Mouse (Mus musculus): Measurements from ENCODE around the gene Dnah10.
"Not testable (repeated sequence)": the region's sequence is repeated elsewhere in the genome, so short reads cannot be mapped to it uniquely, and the experiment has no call there.

Gene Dnah10

DNA sequence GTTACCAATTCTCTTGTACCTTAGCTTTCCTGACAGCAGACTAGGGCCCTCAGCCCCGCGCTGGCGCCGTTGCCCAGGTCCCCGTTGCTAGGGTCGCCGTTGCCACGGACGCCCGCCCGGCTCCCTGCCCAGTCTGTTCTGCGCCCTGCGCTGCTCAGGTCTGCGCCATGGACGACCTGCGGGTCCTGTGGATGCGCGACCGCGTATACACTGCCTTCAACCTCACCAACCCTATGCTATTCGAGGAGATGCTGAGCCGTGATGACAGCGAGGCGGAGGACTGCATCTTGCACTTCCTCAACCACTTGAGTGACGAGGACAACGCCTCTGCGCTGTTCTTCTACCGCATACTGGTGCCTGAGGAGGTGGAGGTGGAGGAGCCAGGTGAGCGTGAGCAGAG is at the start of gene Dnah10:
Gene Dnah10, plus strand, starts transcription at position 89 of the 400 bp plus-strand sequence.
- no peak for DNase-seq (ENCODE audit: low spot score in 2 of 2)

- DNase-seq (ENCODE audit: low spot score in 2 of 2), result no peak
Measured at GRCm38 (mm10) chr5:124713741-124714140, 11.1 kb upstream of the Dnah10 start.

DNA sequence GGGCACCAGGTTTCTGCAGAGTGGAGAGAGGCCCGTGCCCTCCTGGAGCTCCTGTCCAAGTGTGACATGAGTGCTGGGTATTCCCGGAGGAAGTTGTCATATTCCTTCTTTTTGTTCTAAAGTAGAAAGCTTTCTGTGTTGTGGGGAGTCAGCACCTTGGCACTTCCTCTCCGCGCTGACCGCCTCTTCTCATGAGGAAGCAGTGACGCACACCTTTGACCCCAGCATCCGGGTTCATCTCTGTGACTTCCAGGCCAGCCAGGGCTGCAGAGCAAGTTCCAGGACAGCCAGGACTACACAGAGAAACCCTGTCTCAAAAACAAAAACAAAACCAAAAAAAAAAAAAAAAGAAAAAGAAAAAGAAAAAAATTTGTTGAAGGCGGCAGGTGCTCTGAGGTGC is 9.8 kb upstream of the Dnah10 start:
- DNase-seq (ENCODE audit: low spot score in 2 of 2), result no peak

- no peak for DNase-seq (ENCODE audit: low spot score in 2 of 2)
Measured at GRCm38 (mm10) chr5:124717969-124718368, 6.9 kb upstream of the Dnah10 start.

DNA sequence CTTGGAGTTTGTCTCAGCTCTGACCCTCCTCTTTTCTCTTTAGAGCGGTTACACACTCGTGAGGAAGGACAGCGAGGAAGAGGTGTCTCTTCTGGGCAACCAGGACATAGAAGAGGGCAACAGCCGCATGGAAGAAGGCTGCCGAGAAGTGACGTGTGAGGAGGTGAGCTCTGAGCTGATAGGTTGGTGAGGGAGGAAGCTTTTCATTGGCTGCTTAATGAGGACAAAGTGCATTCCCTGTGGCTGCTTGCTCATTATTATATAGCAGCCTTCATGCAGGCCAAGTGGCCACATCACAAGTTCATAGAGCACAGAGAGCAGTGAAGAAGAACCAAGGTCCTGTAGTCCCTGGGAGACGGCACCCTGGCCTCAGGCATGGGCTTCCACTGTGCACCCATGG is 6.5 kb upstream of the Dnah10 start:
- DNase-seq (ENCODE audit: low spot score in 2 of 2), result no peak

DNA sequence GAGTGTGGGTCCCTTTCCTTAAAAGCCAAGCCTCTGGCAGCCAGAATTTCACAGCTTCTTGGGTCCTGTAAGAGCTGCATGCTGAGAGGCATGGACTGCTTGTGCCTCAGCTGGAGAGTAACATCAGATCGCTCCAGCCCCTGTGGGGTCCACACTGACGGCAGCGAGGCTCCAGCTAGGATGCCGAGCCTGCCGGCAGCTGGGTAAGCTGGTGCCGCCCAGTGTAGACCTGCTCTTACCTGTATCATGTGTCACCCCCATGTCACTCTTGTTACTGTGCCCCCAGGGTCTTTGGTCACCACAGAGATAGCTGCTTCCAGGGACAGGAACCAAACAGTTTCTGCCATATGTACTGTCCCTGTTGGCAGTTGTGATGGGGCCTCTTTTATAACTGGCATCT is 1.8 kb upstream of the Dnah10 start:
- DNase-seq (ENCODE audit: low spot score in 2 of 2), result no peak

- no peak for DNase-seq (ENCODE audit: low spot score in 2 of 2)
Measured at GRCm38 (mm10) chr5:124729662-124730206, 4.8 kb downstream of the Dnah10 start.

DNA sequence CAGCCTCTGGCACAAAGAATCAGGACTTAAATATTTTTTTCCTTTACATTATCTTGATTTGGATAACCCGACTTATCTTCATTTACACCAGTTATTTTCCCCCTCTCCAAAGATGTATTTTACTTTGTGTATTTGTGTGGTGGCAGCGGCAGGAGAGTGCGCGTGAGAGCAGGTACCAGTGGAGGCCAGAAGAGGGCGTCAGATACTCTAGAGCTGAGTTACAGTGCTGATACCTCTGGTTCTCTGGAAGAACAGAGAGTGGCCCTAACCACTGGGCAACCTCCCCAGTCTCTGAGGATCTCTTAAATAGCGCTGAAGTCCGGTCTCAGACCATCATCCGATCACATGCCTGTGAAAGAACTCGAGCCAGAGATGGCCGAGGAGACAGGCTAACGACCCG is 9.1 kb downstream of the Dnah10 start:
- DNase-seq (ENCODE audit: low spot score in 2 of 2), result no peak

- no peak for DNase-seq (ENCODE audit: low spot score in 2 of 2)
Measured at GRCm38 (mm10) chr5:124741898-124742599, 17.2 kb downstream of the Dnah10 start.

DNA sequence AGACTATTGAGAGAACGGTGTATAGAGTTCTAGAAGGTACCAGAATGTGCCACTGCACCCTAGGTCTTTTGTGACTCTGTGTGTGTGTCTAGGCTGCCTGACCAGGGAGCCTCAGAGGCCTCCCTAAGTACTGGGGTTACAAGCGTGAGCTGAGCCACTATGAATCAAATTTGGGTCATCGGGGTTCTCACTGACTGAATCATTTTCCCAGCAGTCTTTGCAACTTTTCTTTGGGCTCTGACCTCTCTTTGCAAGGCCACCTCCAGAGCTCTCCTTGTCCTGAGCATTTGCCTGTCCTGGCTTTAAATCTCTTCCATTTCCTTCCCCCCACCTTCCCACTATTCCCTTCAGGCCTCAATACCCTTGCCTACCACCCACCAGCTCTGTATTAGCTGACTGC is 19.0 kb downstream of the Dnah10 start:
- no peak for DNase-seq (ENCODE audit: low spot score in 2 of 2)

GRCm38 (mm10) chr5:124746220-124746619 is 21.3 kb downstream of the Dnah10 start:
- no peak for DNase-seq (ENCODE audit: low spot score in 2 of 2)

GRCm38 (mm10) chr5:124748296-124748695 is 23.4 kb downstream of the Dnah10 start:
- no peak for DNase-seq (ENCODE audit: low spot score in 2 of 2)

DNA sequence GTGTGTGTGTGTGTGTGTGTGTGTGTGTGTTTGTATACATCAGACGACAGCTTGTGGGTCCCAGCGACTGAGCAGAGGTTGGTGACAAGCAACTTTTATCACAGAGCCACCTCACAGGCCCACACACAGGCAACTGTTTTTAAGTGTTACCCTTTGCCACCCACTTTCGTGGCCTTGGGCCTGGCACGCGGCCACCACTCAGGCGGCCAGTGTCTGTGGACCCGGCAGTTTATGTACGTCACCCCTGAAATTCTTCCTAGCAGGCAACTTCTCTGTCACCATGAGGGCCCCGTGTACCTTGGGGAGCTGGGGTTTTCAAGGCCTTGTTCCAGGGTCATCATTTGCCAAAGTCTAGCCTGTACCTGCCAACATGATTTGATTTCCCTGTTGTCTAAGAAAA is 26.8 kb downstream of the Dnah10 start:
- no peak for DNase-seq (ENCODE audit: low spot score in 2 of 2)

DNA sequence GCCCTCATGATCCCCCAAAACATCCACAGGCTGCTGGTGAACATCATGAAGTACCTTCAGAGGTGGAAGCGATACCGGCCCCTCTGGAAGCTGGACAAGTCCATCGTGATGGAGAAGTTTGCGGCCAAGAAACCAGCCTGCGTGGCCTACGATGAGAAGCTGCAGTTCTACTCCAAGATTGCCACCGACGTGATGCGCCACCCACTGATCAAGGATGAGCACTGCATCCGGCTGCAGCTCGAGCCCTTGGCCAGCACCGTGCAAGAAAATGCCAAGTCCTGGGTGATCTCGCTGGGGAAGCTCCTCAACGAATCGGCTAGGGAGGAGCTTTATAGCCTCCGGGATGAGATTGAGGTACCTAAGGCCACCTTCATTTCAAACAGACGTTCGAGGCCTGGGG is 36.1 kb downstream of the Dnah10 start:
- DNase-seq (ENCODE audit: low spot score in 2 of 2), result peak in 1 of 2 experiments; percentile 39

DNA sequence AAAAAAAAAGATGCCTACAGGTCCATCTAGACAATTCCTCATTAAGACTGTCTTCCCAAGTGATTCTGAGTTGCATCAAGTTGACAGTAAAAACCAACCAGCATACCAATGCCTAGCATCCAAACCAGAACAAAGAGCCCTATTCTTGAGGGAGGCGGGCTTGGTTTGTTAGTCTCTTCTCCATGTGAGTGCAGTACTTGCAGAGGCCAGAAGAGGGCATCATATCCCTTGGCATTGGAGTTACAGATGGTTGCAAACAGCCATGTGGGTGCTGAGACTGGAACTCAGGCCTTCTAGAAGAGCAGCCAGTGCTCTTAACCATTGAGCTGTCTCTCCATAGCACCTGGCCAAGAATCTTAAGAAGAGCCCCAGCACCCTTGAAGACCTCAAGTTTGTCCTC is 36.9 kb downstream of the Dnah10 start:
- no peak for DNase-seq (ENCODE audit: low spot score in 2 of 2)

DNA sequence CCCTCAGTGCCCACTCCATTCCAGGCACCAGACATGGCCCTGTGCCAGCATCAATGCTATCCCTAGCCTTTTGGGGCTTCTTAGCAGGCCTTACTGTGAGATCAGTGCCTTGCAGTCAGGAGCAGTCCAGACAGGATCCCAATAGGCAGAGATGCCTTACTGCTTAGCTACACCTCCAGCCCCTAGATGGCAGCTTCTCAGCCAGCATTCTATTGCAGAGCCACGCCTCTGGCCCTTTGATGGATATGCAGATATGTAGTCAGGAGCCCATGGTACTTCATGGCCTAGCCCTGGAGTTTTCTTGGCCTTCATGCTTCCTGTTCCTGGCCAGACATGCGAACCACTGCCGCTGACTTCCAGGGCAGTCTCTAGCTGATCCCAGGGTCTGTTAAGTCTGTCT is 49.7 kb downstream of the Dnah10 start:
- no peak for DNase-seq (ENCODE audit: low spot score in 2 of 2)

DNA sequence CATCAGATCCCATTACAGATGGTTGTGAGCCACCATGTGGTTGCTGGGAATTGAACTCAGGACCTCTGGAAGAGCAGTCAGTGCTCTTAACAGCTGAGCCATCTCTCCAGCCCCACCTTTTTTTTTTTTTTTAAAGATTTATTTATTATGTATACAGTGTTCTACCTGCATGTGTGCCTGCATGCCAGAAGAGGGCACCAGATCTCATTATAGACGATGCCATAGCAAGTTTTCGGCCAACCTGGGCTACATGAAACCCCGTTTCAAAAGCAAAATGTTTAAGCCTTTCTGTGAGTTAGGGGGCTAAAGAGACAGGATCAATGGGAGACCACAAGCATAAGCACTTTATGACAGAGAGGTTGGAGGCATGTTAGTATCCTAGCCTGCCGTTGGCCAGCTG is 51.4 kb downstream of the Dnah10 start:
- DNase-seq (ENCODE audit: low spot score in 2 of 2), result not testable (repeated sequence)

DNA sequence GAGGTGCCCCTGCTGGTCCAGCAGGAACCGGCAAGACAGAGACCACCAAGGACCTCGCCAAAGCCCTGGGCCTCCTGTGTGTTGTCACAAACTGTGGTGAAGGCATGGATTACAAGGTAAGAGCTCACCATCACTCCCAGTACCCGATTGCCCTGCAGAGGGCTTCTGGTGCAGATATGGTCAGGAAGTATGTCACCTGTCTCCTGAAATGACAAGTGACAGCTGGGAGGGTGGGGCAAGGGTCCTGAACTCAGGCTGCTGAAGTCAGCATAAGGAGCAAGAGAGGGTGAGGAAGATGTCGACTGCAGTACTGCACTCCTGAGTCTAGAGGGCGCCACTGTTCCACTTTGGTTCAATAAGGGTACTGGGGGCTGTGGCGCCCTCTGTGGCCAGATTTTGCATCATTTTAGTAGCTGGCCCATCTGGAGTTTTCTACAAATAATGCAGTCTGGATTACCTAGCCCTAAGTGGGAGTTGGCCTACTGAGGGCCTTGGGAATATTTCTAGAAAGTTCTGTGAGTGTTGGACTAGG is 52.4 kb downstream of the Dnah10 start:
- DNase-seq (ENCODE audit: low spot score in 2 of 2), result peak; percentile 21 to 60

DNA sequence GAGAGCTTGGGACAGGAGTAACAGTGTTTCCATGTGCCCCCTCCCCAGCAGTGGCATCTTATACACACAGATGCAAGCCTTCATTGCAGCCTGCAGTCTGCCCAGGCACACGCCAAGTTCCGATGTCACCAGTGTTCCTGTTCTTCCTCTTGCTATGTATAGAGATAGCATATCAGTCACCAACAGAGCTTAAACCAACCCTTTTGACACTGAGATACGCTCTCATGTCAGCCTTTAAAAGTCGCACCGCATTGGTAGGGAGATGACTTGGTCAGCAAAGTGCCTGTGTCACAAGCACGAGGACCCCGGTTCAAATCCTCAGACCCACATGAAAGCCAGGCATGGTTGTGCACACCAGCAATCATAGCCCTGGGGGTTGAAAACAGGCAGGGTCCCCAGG is 55.0 kb downstream of the Dnah10 start:
- no peak for DNase-seq (ENCODE audit: low spot score in 2 of 2)

GRCm38 (mm10) chr5:124781696-124782095 is 56.8 kb downstream of the Dnah10 start:
- DNase-seq (ENCODE audit: low spot score in 2 of 2), result no peak

DNA sequence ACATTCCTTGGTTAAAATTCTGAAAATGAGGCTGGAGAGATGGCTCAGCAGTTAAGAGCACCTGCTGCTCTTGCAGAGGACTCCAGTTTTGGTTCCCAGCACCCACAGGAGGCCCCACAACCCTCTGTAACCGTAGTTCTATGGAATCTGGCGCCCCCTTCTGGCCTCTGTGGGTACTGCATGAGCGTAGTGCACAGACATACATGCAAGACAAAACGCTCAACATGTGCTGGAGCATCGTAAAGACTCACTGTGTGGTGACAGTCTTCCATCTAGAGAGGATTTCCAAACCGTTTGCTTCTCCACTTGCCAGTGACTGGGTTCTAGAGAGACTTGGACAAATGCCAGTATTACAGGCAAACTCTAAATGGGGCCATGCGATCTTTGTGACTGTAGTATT is 60.8 kb downstream of the Dnah10 start:
- no peak for DNase-seq (ENCODE audit: low spot score in 2 of 2)

DNA sequence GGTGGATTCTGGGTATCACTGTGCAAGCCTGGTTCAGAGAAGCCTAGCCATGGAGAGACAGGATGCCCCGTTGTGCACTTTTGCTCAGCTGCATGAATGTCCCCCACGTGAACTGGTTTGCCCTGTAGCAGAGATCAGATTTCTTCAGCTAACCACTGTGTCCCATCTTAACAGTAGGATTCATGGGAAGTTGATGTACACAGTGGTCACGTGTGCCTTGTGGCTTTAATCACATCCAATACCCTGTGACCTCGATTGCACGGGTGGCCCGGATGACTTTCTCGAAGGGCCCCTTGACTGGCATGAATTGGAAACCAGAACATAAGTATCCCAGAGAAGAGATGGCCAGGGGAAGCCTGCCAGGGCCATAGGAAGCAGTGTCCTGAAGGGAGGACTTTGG is 67.2 kb downstream of the Dnah10 start:
- no peak for DNase-seq (ENCODE audit: low spot score in 2 of 2)

- DNase-seq (ENCODE audit: low spot score in 2 of 2), result no peak
Measured at GRCm38 (mm10) chr5:124809708-124810366, 85.0 kb downstream of the Dnah10 start.
